Mouse (Mus musculus) layer of hippocampus, adult 18-20 months (tissue): ENCODE data around the gene Gucy2e. TPM values are rescaled to one million over a fixed set of nuclear protein-coding genes. Genes with fewer than 3 reads are reported as not detected.

Experiments used
- DNase-seq, 2 experiments: peaks; one replicate each; pipeline ENCODE4 v3.0.0; 2022; ENCODE audit warnings: low spot score in 2 of 2
- total RNA-seq, 2 experiments: library from RNA; stranded (reverse); gene quantifications; 2 replicates each; pipeline ENCODE4 v1.2.3; 2021

Gucy2e gene
- total RNA-seq, 2 experiments from 2014 or later: 1.5 to 1.6 TPM

DNA sequence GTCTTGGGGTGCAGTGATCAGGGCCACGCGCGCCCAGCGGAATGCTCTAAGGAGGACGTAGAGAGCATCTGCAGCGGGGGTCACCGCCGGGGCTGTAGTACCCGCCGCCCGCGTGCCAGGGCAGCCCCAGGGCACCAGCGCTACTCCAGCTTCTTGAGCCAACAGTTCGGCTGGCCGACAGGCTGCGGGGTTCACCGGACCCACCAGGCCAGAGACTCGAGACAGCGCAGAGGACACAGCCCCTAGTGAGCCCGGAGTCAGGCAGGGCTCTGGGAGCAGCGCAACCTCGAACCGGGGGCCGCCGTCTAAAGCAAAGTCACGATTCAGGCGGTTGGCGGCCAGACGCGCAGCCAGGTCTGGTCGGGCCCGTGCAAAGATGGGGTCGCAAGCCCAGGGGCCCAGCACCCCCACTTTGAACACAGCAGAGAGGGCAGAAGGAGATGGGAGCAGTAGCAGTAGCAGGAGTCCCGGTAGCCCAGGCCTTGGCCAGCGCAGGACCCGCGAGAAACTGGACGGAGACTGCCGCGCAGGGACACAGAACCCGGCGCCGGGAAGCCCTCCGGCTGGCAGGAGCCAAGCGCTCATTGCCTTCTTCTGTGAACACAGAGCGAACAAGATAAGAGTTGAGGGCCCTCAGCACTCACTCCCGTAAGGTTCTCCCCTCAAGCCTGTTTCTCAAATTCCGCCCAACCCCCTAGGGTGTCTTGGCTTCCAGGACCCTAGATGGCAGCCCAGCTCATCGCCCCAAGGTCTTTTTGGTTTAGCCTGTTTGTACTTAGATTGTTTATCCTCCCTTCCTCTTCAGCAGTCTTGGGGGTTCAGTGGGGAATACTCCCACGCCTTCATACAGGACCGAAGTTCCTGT, 543 bp downstream of the Gucy2e start:
- no peak for DNase-seq

DNA sequence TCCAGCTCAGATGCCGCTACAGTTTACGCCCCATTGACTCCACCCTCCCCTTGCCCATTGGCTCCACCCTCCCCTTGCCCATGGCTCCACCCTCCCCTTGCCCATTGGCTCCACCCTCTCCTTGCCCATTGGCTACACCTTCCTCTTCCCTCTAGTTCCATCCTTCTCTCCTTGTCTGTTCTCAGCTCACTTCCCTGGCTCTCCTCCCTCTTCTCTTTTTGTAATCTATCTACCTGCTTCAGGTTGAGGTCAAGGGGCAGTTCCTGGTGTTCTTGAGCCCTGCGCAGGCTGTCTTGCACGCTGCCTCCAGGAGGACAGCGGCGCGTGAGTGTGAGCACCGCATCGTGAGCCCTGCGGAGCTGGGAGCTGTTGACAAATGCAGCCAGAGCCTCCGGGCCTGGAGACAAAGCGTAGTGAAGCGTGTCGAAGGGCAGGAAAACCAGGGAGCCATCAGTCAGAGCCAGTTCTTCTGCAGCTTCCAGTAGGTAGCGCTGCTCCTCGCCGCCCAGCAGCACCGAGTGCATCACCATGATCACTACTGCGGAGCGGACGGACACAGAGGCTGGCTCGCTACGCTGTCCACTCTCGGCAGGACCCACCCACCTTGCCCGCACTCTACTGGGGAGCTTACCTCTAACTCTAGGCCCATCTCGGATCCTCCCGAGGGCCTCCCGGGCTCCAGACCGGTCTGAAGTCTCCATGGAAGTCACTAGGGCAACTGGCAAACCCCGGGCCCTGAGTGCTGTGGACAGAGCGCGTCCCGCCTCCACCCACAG, 1.4 kb downstream of the Gucy2e start:
- DNase-seq: peak; percentile 60 to 79

DNA sequence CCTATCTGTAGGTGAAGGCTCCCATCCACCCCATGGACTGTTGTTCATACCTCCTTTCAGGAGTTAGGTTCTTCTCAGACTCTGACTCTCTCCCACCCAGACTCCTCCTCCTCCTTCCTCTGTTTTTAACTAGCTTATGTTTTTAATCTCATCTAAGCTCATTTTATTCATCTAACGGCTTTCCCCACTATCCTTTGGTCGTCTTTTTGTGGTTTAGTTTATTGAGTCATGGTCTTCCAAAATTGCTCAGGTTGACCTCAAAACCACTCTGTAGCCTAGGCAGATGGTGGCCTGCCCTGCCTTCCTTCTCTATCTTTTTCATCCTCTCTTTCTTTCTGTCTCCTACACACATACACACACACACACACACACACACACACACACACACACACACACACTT, 3.7 kb downstream of the Gucy2e start:
- DNase-seq: no peak

DNA sequence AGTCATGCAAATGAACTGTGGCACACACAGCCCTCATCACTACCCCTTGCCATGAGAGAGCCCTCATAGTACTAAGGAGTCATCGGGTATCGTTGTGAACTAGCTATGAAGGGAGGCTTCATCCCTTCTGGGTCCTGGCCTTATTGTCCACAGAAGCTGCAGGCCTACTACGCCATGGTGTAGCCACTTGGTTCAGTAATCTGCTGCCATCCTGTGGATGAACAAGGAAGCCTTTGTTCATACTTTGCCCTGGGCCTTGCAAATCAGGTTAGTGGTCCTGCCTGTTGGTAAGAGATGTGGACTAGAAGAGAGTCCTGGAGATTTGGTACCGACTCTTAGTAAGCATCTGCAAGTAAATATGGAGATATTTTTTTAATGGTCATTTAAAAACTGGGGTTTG, 6.4 kb downstream of the Gucy2e start:
- no peak for DNase-seq

DNA sequence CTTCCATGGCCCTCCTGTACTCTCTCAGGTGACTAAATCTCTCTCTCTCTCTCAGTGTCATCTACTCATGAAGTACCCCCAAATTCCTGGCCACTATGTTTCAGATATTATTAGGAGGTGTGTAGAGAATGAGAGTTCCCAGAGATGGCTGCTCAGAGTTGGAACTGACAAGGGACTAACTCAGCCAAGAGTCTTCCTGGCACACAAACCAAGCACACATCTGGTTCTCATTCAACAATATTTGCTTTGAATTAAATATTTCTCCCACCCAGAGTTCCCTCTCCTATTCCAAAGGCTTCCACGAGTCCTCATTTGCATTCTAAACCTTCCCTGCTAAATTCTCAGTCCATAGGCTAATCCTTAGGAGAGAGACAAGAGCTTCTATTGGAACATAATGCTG, 11.1 kb downstream of the Gucy2e start:
- DNase-seq: no peak

DNA sequence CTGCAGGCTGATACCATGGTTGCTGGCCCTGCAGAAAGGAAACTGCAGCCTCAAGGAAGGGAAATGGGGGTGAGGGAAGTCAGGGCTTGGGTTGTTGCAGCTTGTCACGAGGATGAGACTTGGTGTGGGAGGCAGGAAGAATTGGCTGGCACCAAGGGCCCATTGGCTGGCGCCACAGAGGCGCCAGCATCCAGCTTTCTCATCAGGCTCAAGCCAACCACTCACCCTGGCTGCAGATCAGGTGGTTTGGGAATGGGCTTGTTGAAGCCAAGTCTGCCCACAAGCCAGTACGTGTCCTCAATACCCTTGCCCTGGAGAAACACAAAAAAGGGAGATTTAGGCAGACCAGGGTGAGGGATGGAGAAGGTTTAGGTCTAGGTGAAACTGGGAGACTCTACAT, 13.7 kb downstream of the Gucy2e start:
- DNase-seq: no peak

DNA sequence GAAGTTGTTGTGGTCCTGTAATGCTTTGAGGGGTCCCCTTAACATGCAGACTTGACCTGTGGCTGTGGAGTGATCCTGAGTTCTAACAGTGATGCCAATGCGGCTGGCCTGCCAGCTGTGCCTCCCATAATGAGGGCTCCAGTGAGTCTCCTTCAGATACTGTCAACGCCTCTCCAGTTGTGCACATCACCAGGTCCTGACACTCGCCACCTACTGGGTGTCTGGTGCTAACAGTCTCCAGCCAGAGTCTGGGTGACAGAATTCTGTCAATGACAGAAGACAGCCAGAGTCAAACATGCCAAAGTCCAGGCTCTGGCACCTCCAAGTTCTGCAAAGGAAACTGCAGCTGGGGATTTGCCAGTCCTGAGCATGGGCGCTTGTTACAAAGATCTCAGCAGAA, 15.8 kb downstream of the Gucy2e start:
- DNase-seq: no peak

DNA sequence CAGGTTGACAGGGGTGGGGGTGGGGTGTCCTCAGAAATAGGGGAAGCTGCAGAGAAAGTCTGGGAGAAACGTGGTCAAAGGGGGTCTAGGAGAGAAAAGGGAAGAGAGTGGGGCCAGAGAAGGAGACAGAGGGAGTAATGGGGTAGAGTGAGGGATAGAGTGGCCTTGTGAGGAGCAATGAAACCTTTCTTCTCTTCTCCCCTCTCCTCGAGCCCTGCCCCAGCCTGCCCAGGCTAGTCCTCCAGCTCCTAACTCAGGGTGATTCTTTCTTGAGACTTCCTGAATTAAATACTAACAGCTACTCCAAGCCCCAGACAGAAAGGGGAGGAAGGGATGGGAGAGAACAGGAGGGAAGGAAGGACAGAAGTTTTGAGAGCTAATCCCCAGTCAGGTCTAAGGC, 18.2 kb downstream of the Gucy2e start:
- no peak for DNase-seq

DNA sequence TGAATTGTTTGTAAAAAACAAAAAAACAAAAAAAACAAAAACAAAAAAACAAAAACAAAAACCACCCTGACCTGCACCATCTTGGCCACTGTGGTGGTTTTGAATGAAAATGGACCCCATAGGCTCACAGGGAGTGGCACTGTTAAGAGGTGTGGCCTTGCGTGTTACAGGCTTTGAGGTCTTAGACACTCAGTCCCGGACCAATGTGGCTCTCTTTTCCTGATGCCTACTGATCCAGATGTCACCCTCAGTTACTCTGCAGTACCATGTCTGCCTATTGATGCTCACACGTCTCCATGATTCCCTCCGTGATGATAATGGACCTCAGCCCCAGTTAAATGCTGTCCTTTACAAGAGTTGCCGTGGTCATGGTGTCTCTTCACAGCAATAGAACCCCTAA, 19.4 kb downstream of the Gucy2e start:
- no peak for DNase-seq

DNA sequence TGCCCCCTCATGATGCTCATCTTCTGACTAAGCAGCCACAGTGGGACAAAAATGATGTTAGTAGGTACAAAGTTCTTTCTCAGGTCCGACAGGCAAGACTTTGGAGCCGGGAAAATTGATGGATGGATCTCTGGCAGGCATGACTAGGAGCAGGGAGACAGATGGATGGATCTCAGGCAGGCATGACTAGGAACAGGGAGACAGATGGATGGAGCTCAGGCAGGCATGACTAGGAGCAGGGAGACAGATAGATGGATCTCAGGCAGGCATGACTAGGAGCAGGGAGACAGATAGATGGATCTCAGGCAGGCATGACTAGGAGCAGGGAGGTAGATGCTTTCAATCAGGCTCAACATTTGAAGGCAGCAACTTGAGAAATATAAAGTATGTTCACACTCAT, 25.4 kb downstream of the Gucy2e start:
- peak; percentile 76 to 78 for DNase-seq

DNA sequence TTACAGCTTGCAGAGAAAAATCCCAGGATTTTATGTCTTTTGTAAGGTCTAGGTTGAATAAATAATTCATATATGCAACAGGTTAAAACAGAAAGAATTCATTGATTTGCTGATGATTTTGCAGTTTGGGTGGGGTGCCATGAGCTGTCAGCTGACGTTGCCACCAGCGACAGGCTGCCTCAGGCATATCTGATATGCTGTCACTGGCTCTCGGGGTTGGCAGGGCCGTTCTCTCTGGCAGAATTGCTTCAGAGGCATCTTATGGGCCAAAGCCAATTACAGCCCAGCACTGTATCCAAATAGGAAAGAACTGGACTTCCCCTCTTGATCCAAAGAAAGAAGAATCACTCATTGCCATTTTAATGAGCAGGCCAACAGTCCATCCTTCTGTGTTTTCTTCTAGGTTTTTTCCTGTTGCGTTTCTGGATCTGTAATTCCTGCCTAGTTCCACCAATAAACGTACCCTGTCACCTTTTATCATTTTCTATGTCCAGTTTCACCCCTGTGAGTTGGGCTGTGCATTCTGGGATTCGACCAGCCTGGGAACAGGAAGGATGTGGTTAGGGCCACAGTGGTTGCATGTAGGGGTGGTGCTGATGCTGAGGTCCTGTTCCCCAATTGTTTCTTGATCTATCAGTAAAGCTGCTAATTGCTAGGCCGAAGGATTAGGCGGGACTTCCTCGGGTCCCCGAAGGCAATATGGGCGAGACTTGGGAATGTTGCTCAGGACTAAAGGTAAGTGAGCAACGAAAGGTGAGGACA, 34.2 kb downstream of the Gucy2e start:
- DNase-seq: no peak

DNA sequence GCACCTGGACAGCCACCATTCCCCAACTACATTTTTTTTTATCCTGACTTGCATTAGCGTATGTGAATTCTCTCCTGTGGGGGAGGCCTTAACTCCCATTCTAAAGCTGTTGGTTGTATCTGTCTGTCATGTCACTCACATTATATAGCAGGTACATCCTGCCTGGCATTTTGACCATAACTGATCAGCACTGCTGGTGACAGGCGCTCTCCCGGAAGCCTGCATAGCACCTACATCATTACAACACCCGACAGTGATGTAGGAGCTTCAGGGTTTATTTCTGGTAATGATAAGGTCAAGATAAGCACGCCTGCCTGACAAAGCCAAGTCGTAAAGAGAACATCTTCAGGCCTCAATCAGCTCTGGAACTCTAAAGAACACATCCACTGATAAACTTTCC, 36.6 kb downstream of the Gucy2e start:
- DNase-seq: no peak

DNA sequence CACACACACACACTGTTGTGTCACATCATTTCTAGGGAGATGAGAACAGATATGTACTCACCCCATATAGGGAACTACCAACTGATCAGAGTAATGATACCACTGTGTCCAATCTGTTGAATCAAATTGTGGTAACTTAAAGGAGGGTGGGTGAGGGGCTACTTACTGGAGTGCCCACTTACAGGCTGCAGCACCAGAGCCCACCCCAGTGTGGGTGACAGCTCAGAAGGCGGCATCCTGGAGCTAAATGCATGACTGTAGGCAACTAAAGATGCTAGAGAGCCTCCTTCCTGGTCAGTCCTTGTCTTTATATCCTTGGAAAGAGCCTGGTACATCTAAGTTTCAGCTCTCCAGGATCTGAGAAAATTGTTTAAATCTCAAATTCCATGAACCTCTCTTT, 37.6 kb downstream of the Gucy2e start:
- DNase-seq: no peak

DNA sequence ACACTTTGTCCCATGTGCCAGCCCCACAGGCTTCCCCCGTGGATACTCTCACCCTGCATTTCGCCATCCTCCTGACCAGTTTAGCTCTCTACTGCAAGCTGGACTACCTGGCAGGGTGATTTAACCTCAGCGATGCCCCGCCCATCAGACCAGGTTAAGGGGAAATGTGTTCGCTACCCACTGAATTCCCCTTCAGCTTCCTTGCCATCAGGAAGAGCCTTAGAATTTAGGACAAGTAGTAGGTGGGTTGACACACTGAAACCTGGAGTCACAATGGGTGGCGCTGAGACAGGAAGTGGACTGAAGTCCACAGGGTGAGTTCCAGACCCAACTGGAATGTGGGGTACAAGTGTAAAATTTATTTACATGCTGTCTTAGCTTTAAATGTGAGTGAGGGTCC, 39.1 kb downstream of the Gucy2e start, which contains the start of gene Alox8:
TSS of gene Alox8 (minus strand) at position 101 of the 400 bp plus-strand sequence.
- DNase-seq: no peak

DNA sequence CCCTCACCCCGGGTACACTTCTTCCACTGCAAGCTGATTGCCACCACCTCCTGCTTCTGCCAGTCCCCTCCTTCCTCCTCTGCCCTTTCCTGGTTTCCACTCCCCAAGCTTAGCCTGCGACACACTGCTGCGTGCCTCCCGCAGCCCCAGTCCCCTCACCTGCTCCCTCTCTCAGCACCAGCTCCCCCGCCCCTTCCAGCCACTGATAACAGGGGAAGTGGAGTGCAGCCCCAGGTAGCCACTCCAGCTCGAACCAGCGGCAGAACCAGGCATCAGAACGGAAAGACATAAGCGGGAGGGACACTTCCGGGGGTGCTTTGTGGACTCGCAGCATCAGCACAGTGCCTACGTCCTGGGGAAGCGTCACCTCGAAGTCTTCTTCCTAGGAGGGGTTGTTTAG, 39.6 kb downstream of the Gucy2e start:
- DNase-seq: no peak

DNA sequence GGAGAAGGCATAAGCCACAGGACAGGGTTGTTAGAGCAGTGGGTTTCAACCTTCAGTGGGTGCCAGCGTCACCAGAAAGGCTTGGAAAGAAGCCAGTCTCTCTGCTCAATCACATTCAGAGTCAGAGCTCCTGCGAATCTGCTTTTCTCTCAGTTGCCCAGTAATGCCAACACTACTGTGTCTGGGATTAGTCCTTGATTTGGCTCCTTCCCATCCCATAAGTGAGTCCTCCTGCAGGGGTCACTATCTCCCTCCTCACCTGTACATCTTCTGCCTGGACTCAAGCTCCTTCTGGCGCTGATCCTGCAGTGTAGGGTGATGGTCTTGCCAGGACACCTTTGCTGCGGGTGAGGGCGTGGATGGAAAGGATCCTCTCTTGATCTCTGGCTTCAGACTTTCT, 40.1 kb downstream of the Gucy2e start:
- DNase-seq: no peak

DNA sequence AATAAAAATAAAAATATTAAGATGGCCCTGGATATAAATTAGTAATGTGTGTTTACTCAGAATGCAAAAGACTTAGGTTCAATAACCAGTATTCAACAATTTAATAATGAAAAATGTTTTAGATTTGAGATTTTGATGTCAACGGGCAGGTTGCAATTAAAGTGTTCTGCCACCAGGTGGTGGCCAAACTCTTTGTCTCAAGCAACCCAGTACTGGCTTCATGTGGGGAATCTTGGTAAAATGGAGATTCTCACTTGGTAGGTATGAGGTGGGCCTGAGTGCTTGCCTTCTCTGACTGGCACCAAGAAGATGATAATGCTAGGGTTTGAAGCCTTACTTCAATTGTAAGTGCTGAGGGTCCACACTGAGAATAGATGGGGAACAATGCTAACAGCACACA, 44.0 kb downstream of the Gucy2e start:
- no peak for DNase-seq

DNA sequence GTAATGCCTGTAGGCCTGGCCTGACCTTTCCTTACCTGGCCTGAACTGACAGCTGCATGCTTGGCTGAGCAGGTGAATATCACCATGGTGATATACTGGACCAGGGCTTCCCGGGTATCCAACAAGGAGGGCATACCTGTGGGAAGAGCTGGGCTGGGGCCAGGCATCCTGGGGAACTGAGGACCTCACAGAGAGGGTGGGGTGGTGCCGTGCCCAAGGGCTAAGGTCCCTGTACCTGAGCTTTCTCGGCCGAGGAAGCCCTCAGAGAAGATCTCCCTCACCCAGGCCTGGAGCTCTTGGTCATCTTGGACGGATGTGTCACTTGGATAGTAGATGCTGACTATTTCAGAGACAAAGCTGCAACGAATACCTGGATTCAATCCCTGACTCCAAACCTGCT, 50.9 kb downstream of the Gucy2e start:
- DNase-seq: no peak

DNA sequence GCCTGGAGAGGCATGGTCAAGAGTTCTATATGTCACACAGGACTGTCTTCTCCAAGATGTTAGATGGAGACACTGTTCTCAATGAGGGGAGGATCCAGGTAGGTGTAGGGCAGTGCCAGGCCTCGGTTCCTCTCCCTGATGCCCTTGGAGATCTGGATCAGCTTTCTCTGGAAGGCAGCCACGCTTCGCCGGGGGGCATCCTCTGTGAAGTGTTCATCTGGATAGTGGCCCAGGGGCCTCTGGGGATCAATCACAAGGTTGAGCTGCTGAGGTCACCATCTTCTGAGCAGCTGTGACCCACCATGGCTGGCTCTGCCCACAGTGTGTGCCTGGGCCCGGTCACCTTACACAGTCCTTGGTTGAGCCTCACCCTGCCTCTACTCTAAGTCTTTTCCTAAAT, 51.8 kb downstream of the Gucy2e start:
- no peak for DNase-seq

DNA sequence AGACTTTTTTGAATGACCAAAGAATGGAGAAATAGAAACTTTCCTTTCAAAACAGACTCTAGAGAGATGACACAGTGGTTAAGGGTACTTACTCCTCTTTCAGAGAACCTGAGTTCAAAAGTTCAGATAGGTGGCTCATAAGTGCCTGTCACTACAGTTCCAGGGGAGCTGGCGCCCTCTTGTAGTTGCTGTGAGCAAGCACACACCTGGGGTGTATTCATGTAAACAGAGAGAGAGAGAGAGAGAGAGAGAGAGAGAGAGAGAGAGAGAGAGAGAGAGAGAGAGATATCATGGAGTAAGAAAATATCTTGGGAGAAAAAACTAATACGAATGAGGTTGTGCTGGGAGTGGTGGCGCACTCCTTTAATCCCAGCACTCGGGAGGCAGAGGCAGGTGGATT, 56.7 kb downstream of the Gucy2e start:
- no peak for DNase-seq

DNA sequence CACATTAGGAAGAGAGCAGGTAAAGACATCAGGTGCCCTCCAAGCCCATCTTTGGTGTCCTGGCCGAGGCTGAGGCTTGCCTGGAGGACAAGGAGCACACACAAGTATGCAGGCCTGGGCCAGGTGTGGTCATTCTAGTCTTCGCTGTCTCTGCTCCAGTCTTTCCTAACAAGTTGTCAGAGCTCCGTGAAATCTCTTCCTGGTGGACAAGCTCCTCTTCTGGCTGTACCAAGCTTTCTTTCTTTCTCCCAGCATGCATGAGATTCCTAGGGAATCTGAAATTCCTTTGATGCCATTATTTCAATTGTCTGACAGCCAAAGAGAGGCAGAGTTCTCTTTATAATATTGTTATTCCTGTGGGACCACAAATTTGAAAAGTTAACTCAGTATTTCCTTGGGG, 57.3 kb downstream of the Gucy2e start:
- DNase-seq: no peak

DNA sequence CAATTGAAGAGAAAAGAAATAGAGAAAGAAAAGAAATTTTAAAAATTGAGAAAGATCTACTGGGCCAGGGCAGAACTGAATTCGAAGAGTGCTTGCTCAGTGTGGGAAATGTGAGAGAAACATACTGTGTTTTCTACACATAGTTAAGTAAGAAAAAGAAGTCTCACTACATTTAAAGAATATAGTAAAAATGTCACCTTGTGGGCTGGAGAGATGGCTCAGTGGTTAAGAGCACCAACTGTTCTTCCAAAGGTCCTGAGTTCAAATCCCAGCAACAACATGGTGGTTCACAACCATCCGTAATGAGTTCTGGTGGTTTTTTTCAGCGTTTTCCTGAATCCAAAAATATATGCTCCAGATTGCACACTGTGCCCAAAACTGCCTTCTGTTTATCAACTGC, 58.3 kb downstream of the Gucy2e start:
- no peak for DNase-seq
